Mouse (Mus musculus) ovary, postnatal 10 days (tissue): ENCODE data around the gene Tnks1bp1.

Experiments used
- DNase-seq: peaks from one replicate; pipeline ENCODE4 v3.0.0; 2022; ENCODE audit warnings: low spot score

Tnks1bp1 gene

GRCm38 (mm10) chr2:85038336-85038735 lies 9.5 kb upstream of the Tnks1bp1 start:
- DNase-seq, result no peak

GRCm38 (mm10) chr2:85043623-85044022 lies 4.2 kb upstream of the Tnks1bp1 start:
- no peak for DNase-seq

- no peak for DNase-seq
Observed at GRCm38 (mm10) chr2:85046222-85046621, 1.6 kb upstream of the Tnks1bp1 start.

- DNase-seq, result no peak
Observed at GRCm38 (mm10) chr2:85047081-85047480, 741 bp upstream of the Tnks1bp1 start.

- DNase-seq, result peak; percentile 56
Observed at GRCm38 (mm10) chr2:85048168-85048751, 438 bp downstream of the Tnks1bp1 start.

GRCm38 (mm10) chr2:85049277-85049676 lies 1.5 kb downstream of the Tnks1bp1 start:
- no peak for DNase-seq

GRCm38 (mm10) chr2:85050001-85050634 lies 2.3 kb downstream of the Tnks1bp1 start:
- DNase-seq, result peak; percentile 44

GRCm38 (mm10) chr2:85050746-85051145 lies 2.9 kb downstream of the Tnks1bp1 start:
- DNase-seq, result peak; percentile 24

- DNase-seq, result no peak
Observed at GRCm38 (mm10) chr2:85053192-85053816, 5.5 kb downstream of the Tnks1bp1 start.

GRCm38 (mm10) chr2:85056711-85057110 lies 8.9 kb downstream of the Tnks1bp1 start:
- DNase-seq, result no peak

- DNase-seq, result no peak
Observed at GRCm38 (mm10) chr2:85059677-85060076, 11.9 kb downstream of the Tnks1bp1 start.

GRCm38 (mm10) chr2:85060591-85061060 lies 12.8 kb downstream of the Tnks1bp1 start:
- DNase-seq, result peak; percentile 17

- no peak for DNase-seq
Observed at GRCm38 (mm10) chr2:85061107-85061541, 13.3 kb downstream of the Tnks1bp1 start.

- no peak for DNase-seq
Observed at GRCm38 (mm10) chr2:85065141-85065875, 17.5 kb downstream of the Tnks1bp1 start.

GRCm38 (mm10) chr2:85066937-85067336 lies 19.1 kb downstream of the Tnks1bp1 start:
- DNase-seq, result no peak

- DNase-seq, result no peak
Observed at GRCm38 (mm10) chr2:85067903-85068625, 20.2 kb downstream of the Tnks1bp1 start.

GRCm38 (mm10) chr2:85068626-85069025 lies 20.8 kb downstream of the Tnks1bp1 start:
- no peak for DNase-seq

- no peak for DNase-seq
Observed at GRCm38 (mm10) chr2:85070086-85070485, 22.3 kb downstream of the Tnks1bp1 start.

- DNase-seq, result no peak
Observed at GRCm38 (mm10) chr2:85071921-85072320, 24.1 kb downstream of the Tnks1bp1 start.

GRCm38 (mm10) chr2:85073751-85074150 lies 25.9 kb downstream of the Tnks1bp1 start:
- DNase-seq, result no peak

- DNase-seq, result no peak
Observed at GRCm38 (mm10) chr2:85088716-85089646, 41.2 kb downstream of the Tnks1bp1 start.
